Mouse (Mus musculus): ENCODE measurements at regions not wholly inside any gene's neighbourhood (a gene's known extent, or its start where the extent isn't known, plus 50 kb on each side); places are given as distances from the start of the nearest gene placed in this dataset.

- TF ChIP-seq EP300 (IDR thresholded peaks at IDR 0.05; ENCODE audit: low read depth) (no peak), CTCF (IDR thresholded peaks at IDR 0.05; ENCODE audit: low read depth) (no peak)
These were observed 136.3 kb upstream of the Gm11042 start for GRCm38 (mm10) chr12:74452375-74453090.

Measured in liver, postnatal 0 days (tissue).